Mouse (Mus musculus): ENCODE results near the gene Timm8b. TPM values are rescaled to one million over a fixed set of nuclear protein-coding genes. Genes with fewer than 3 reads are reported as not detected.

The Timm8b gene
- 338 and 373 TPM in 2 replicates for polyA plus RNA-seq (2014; fragmentation: Nextera tagmentation; extraction: Ambion mirVana)

- Histone ChIP-seq H3K27me3 (ENCODE audit: control insufficient read depth, insufficient read depth, low read length) (no peaks in the 10 kb centered on the region), H3K4me2 (ENCODE audit: low read length) (peak within 1 kb of the TSS; percentile 87), H3K27ac (replicated peaks in 1 of 2; ENCODE audit: control insufficient read depth in 1 of 2, insufficient read depth in 1 of 2, low read depth in 2 of 2, low read length in 2 of 2) (peak within 1 kb of the TSS; percentile 84 to 87), H3K4me3 (ENCODE audit: control insufficient read depth in 1 of 2, insufficient read depth in 1 of 2, low read depth in 1 of 2, low read length in 2 of 2) (peak within 1 kb of the TSS; percentile 81 to 86), H3K36me3 (ENCODE audit: control insufficient read depth, insufficient read depth, low read length) (peaks cover 58% of the 10 kb centered on the region), H3K9me3 (ENCODE audit: control insufficient read depth, low read length) (no peaks in the 10 kb centered on the region), H3K4me1 (ENCODE audit: control insufficient read depth in 2 of 2, insufficient read depth in 2 of 2, low read length in 2 of 2) (peaks cover 11 to 27% of the 10 kb centered on the region in 2 experiments), H3K9ac (ENCODE audit: low read length) (peak within 1 kb of the TSS; percentile 90)
- ATAC-seq (ENCODE audit: insufficient number of reproducible peaks, insufficient read depth, low FRiP score, low read depth): peak; percentile 95
- WGBS: under 1% methylated on average over 48 of the region's 48 CpGs
Observed at GRCm38 (mm10) chr9:50603189-50603997, at the start of gene Timm8b, which contains the start of gene Sdhd. Gene Timm8b, plus strand, starts transcription at chr9:50603910. Gene Sdhd, minus strand, starts transcription at chr9:50603812.

- WGBS: 23% methylated on average over 12 of the region's 12 CpGs
- no peaks in the 10 kb centered on the region for H3K9me3 ChIP-seq (ENCODE audit: control insufficient read depth, low read length)
- H3K27ac ChIP-seq (replicated peaks in 1 of 2; ENCODE audit: control insufficient read depth in 1 of 2, insufficient read depth in 1 of 2, low read depth in 2 of 2, low read length in 2 of 2): no peak within 1 kb of the TSS
- 0 out of 2 replicates have a peak within 1 kb of the TSS, but pooled peaks have one; percentile 40 for H3K9ac ChIP-seq (ENCODE audit: low read length)
- H3K4me1 ChIP-seq (ENCODE audit: control insufficient read depth in 2 of 2, insufficient read depth in 2 of 2, low read length in 2 of 2): peaks cover 2 to 4% of the 10 kb centered on the region in 2 experiments; a peak in 1 of 4 replicates
- peak within 1 kb of the TSS in 1 of 2 experiments; percentile 8; a peak in 1 of 4 replicates for H3K4me3 ChIP-seq (ENCODE audit: control insufficient read depth in 1 of 2, insufficient read depth in 1 of 2, low read depth in 1 of 2, low read length in 2 of 2)
- no peak for ATAC-seq (ENCODE audit: insufficient number of reproducible peaks, insufficient read depth, low FRiP score, low read depth)
- no peaks in the 10 kb centered on the region for H3K27me3 ChIP-seq (ENCODE audit: control insufficient read depth, insufficient read depth, low read length)
- no peaks in the 10 kb centered on the region for H3K36me3 ChIP-seq (ENCODE audit: control insufficient read depth, insufficient read depth, low read length)
- H3K4me2 ChIP-seq (ENCODE audit: low read length): peak within 1 kb of the TSS; percentile 42; the same call in 1 of the 2 replicates
Observed at GRCm38 (mm10) chr9:50554241-50555093, 49.2 kb upstream of the Timm8b start, which contains the start of gene Il18. Gene Il18, plus strand, starts transcription at chr9:50554827.

GRCm38 (mm10) chr9:50555094-50555446 is 48.6 kb upstream of the Timm8b start, which contains the start of gene Bco2:
Gene Bco2, minus strand, starts transcription at chr9:50555181.
- ATAC-seq (ENCODE audit: insufficient number of reproducible peaks, insufficient read depth, low FRiP score, low read depth): no peak
- Histone ChIP-seq H3K4me2 (ENCODE audit: low read length) (peak within 1 kb of the TSS; percentile 42; the same call in 1 of the 2 replicates), H3K4me3 (ENCODE audit: control insufficient read depth in 1 of 2, insufficient read depth in 1 of 2, low read depth in 1 of 2, low read length in 2 of 2) (peak within 1 kb of the TSS in 1 of 2 experiments; percentile 8; a peak in 1 of 4 replicates), H3K27ac (replicated peaks in 1 of 2; ENCODE audit: control insufficient read depth in 1 of 2, insufficient read depth in 1 of 2, low read depth in 2 of 2, low read length in 2 of 2) (no peak within 1 kb of the TSS), H3K36me3 (ENCODE audit: control insufficient read depth, insufficient read depth, low read length) (no peaks in the 10 kb centered on the region), H3K9me3 (ENCODE audit: control insufficient read depth, low read length) (no peaks in the 10 kb centered on the region), H3K4me1 (ENCODE audit: control insufficient read depth in 2 of 2, insufficient read depth in 2 of 2, low read length in 2 of 2) (peaks cover 2 to 4% of the 10 kb centered on the region in 2 experiments; a peak in 1 of 4 replicates), H3K9ac (ENCODE audit: low read length) (0 out of 2 replicates have a peak within 1 kb of the TSS, but pooled peaks have one; percentile 40), H3K27me3 (ENCODE audit: control insufficient read depth, insufficient read depth, low read length) (no peaks in the 10 kb centered on the region)
- 47% methylated on average over 2 of the region's 2 CpGs for WGBS

DNA sequence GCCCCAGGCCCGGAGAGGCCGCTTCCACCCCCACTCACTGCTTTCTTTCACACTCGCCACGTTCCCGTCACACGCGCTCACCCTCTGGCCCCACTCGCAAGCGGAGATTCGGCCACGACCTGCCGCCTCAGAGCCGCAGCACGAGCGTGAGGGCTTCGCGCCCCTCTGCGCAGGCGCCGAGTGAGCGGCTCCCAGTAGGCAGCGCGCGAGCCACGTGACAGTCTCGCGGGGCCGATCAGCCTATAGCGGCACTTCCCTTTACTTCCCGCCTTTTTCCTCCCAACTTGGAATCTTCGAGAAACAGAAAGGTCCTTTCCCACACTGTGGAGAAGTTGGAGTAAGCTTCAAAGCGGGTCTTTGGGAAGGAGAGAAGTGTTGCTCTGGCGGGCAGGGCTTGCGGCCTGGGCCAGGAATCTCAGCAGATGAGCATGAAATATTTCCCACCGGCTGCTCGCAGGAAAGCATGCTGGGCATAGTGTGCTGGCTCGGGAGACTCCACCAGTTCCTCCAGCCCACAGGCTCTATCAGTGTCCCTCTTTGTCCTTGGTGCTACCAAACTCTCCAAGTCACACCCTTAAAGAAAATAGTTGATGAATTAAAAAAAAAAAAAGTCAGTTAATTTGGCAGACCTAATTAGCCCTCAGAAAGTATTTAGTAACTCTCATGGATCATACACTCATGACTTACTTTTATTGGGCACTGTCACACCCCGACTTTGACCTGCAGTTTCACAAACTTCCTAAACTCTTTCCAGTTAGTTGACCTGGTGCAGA is 42.4 kb upstream of the Timm8b start, which contains the start of gene Tex12:
TSS of gene Tex12 (minus strand) at position 181 of the 773 bp plus-strand sequence.
- H3K27ac ChIP-seq (replicated peaks in 1 of 2; ENCODE audit: control insufficient read depth in 1 of 2, insufficient read depth in 1 of 2, low read depth in 2 of 2, low read length in 2 of 2): no peak within 1 kb of the TSS
- H3K27me3 ChIP-seq (ENCODE audit: control insufficient read depth, insufficient read depth, low read length): no peaks in the 10 kb centered on the region
- H3K36me3 ChIP-seq (ENCODE audit: control insufficient read depth, insufficient read depth, low read length): no peaks in the 10 kb centered on the region
- no peak within 1 kb of the TSS for H3K4me2 ChIP-seq (ENCODE audit: low read length)
- no peaks in the 10 kb centered on the region; the same call in 1 of the 2 replicates for H3K9me3 ChIP-seq (ENCODE audit: control insufficient read depth, low read length)
- no peak within 1 kb of the TSS for H3K9ac ChIP-seq (ENCODE audit: low read length)
- no peak for ATAC-seq (ENCODE audit: insufficient number of reproducible peaks, insufficient read depth, low FRiP score, low read depth)
- WGBS: 80% methylated on average over 38 of the region's 38 CpGs
- H3K4me1 ChIP-seq (ENCODE audit: control insufficient read depth in 2 of 2, insufficient read depth in 2 of 2, low read length in 2 of 2): no peaks in the 10 kb centered on the region; a peak in 3 of 4 replicates
- no peak within 1 kb of the TSS for H3K4me3 ChIP-seq (ENCODE audit: control insufficient read depth in 1 of 2, insufficient read depth in 1 of 2, low read depth in 1 of 2, low read length in 2 of 2)

DNA sequence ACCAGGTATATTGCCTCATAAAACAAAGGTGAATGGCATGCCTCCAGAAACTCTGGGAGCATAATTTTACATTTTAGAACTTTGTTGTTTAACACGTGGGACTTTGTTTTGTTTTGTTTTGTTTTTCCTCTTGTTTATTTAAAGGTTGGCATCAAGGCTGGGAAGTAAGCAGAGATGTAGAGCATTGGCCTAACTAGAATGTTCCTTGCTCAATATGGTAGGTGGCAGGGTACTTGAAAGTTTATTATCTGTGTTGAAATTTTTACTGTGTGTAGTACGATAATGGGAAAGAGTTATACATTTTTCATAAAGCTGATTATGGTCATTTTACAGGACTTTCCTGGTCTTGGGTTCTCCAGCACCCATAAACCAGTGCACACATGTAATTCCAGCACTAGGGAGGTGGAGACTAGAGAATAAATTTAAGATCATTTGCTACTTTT is 41.8 kb upstream of the Timm8b start:
- no peak overlapping the region for H3K4me3 ChIP-seq (ENCODE audit: control insufficient read depth in 1 of 2, insufficient read depth in 1 of 2, low read depth in 1 of 2, low read length in 2 of 2)
- no peak overlapping the region for H3K9ac ChIP-seq (ENCODE audit: low read length)
- WGBS: 78% methylated on average over 2 of the region's 2 CpGs

GRCm38 (mm10) chr9:50565173-50565572 is 38.5 kb upstream of the Timm8b start:
- no peak overlapping the region for H3K4me2 ChIP-seq (ENCODE audit: low read length)
- no peak overlapping the region for H3K9ac ChIP-seq (ENCODE audit: low read length)
- ATAC-seq (ENCODE audit: insufficient number of reproducible peaks, insufficient read depth, low FRiP score, low read depth): no peak
- no peak overlapping the region for H3K27ac ChIP-seq (replicated peaks in 1 of 2; ENCODE audit: control insufficient read depth in 1 of 2, insufficient read depth in 1 of 2, low read depth in 2 of 2, low read length in 2 of 2)
- H3K4me1 ChIP-seq (ENCODE audit: control insufficient read depth in 2 of 2, insufficient read depth in 2 of 2, low read length in 2 of 2): no peaks in the 10 kb centered on the region; a peak in 3 of 4 replicates
- H3K27me3 ChIP-seq (ENCODE audit: control insufficient read depth, insufficient read depth, low read length): no peaks in the 10 kb centered on the region
- H3K4me3 ChIP-seq (ENCODE audit: control insufficient read depth in 1 of 2, insufficient read depth in 1 of 2, low read depth in 1 of 2, low read length in 2 of 2): no peak overlapping the region
- no peaks in the 10 kb centered on the region; the same call in 1 of the 2 replicates for H3K9me3 ChIP-seq (ENCODE audit: control insufficient read depth, low read length)
- no peaks in the 10 kb centered on the region for H3K36me3 ChIP-seq (ENCODE audit: control insufficient read depth, insufficient read depth, low read length)
- 62% methylated on average over 7 of the region's 7 CpGs for WGBS

More for the DNA sequence above, 41.8 kb upstream of the Timm8b start:
- no peaks in the 10 kb centered on the region for H3K36me3 ChIP-seq (ENCODE audit: control insufficient read depth, insufficient read depth, low read length)
- no peaks in the 10 kb centered on the region for H3K27me3 ChIP-seq (ENCODE audit: control insufficient read depth, insufficient read depth, low read length)
- H3K9me3 ChIP-seq (ENCODE audit: control insufficient read depth, low read length): no peaks in the 10 kb centered on the region; the same call in 1 of the 2 replicates
- no peak overlapping the region for H3K27ac ChIP-seq (replicated peaks in 1 of 2; ENCODE audit: control insufficient read depth in 1 of 2, insufficient read depth in 1 of 2, low read depth in 2 of 2, low read length in 2 of 2)
- no peak overlapping the region for H3K4me2 ChIP-seq (ENCODE audit: low read length)
- no peaks in the 10 kb centered on the region; a peak in 3 of 4 replicates for H3K4me1 ChIP-seq (ENCODE audit: control insufficient read depth in 2 of 2, insufficient read depth in 2 of 2, low read length in 2 of 2)
- ATAC-seq (ENCODE audit: insufficient number of reproducible peaks, insufficient read depth, low FRiP score, low read depth): no peak

Measured in heart, embryonic 14.5 days (tissue).